Mouse (Mus musculus): ENCODE results near the gene Shisa9. TPM values are rescaled to one million over a fixed set of nuclear protein-coding genes. Genes with fewer than 3 reads are reported as not detected.

Gene Shisa9
- polyA plus RNA-seq, 1 experiment from 2014 or later: 0.59 TPM

DNA sequence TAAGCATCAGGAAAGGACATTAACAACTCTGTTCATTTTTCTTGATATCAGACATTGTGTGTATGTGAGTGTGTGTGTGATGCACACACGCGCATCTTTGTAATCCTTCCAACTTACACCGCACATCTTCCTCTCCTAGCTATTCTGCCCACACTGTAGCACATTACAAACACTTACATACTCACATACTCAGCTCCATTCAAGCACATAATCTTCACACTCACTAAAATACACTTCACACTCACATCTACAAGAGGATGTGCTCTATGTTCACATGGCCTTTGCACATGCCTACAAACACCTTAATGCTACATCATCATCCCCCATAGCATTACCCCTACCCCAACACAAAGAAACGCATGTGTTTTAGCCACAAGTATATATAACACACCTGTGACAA, 212.9 kb downstream of the Shisa9 start:
- H3K4me3 ChIP-seq: no peak overlapping the region
- WGBS: 84% methylated on average over 4 of the region's 4 CpGs
- H3K27ac ChIP-seq (ENCODE audit: poor library complexity, severe bottlenecking): no peak overlapping the region
- H3K36me3 ChIP-seq: no peaks in the 10 kb centered on the region
- H3K4me1 ChIP-seq (replicated peaks): no peaks in the 10 kb centered on the region
- H3K27me3 ChIP-seq (replicated peaks): 0 out of 2 replicates have a peak, but pooled peaks cover 3% of the 10 kb centered on the region
- ATAC-seq (ENCODE audit: insufficient number of reproducible peaks, low FRiP score): no peak
- H3K9me3 ChIP-seq (replicated peaks): no peaks in the 10 kb centered on the region
- no peak overlapping the region for H3K4me2 ChIP-seq
- H3K9ac ChIP-seq: no peak overlapping the region

DNA sequence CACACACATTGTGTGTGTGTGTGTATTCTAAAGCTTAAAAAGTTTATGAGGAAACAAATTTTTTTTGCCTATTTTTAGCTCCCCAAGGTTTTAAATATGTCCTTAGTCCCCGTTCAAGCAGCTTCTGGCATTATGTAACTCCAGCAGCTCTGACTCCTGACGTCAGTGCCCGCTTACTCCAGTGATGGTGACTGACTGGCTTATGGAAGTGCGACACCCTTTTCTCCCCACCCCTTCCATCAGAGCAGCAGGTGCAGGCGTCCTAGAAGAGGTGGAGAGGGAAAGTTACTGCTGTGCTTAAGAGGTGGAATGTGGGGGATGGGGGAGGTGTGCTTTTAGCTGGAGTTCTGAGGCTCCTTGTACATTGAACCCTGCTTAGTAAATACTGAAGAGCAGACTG, 213.7 kb downstream of the Shisa9 start:
- no peaks in the 10 kb centered on the region for H3K9me3 ChIP-seq (replicated peaks)
- H3K27me3 ChIP-seq (replicated peaks): 0 out of 2 replicates have a peak, but pooled peaks cover 3% of the 10 kb centered on the region
- H3K9ac ChIP-seq: no peak overlapping the region
- no peak for ATAC-seq (ENCODE audit: insufficient number of reproducible peaks, low FRiP score)
- H3K4me2 ChIP-seq: no peak overlapping the region
- no peaks in the 10 kb centered on the region for H3K4me1 ChIP-seq (replicated peaks)
- 45% methylated on average over 5 of the region's 5 CpGs for WGBS
- H3K27ac ChIP-seq (ENCODE audit: poor library complexity, severe bottlenecking): no peak overlapping the region
- no peaks in the 10 kb centered on the region for H3K36me3 ChIP-seq
- H3K4me3 ChIP-seq: no peak overlapping the region

DNA sequence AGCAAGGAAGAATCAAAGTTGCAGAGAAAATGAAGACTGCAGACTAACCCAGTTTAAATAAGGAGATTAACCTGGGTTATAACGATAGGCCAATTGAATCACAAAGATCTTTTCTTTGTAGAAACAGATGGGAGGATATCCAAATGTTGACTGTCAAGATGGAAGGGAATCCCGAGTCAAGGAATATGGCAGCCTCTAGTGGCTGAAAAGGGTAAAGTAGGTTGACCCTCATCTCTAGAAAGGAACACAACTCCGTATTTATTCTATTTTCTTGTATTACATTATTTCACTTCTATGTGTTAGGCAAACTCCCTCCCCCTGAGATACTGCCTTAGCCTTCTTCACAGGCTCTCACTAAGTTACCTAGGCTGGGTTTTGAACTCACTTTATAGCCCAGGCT, 217.3 kb downstream of the Shisa9 start:
- Histone ChIP-seq H3K27me3 (replicated peaks) (0 out of 2 replicates have a peak, but pooled peaks cover 3% of the 10 kb centered on the region), H3K36me3 (no peaks in the 10 kb centered on the region), H3K27ac (ENCODE audit: poor library complexity, severe bottlenecking) (no peak overlapping the region), H3K9ac (no peak overlapping the region), H3K9me3 (replicated peaks) (no peaks in the 10 kb centered on the region), H3K4me2 (no peak overlapping the region), H3K4me1 (replicated peaks) (no peaks in the 10 kb centered on the region), H3K4me3 (no peak overlapping the region)
- ATAC-seq (ENCODE audit: insufficient number of reproducible peaks, low FRiP score): no peak
- 23% methylated on average over 3 of the region's 3 CpGs for WGBS

- no peak overlapping the region for H3K4me3 ChIP-seq
- H3K27ac ChIP-seq (ENCODE audit: poor library complexity, severe bottlenecking): no peak overlapping the region
- H3K4me1 ChIP-seq (replicated peaks): no peaks in the 10 kb centered on the region
- no peak overlapping the region for H3K9ac ChIP-seq
- H3K36me3 ChIP-seq: no peaks in the 10 kb centered on the region
- no peak for ATAC-seq (ENCODE audit: insufficient number of reproducible peaks, low FRiP score)
- H3K27me3 ChIP-seq (replicated peaks): no peaks in the 10 kb centered on the region
- 65% methylated on average over 3 of the region's 3 CpGs for WGBS
- H3K4me2 ChIP-seq: no peak overlapping the region
- no peaks in the 10 kb centered on the region for H3K9me3 ChIP-seq (replicated peaks)
Observed at GRCm38 (mm10) chr16:12202151-12202550, 218.2 kb downstream of the Shisa9 start.

- no peaks in the 10 kb centered on the region for H3K36me3 ChIP-seq
- H3K27ac ChIP-seq (ENCODE audit: poor library complexity, severe bottlenecking): no peak overlapping the region
- H3K27me3 ChIP-seq (replicated peaks): no peaks in the 10 kb centered on the region
- H3K4me3 ChIP-seq: no peak overlapping the region
- WGBS: 69% methylated on average over 2 of the region's 2 CpGs
- ATAC-seq (ENCODE audit: insufficient number of reproducible peaks, low FRiP score): no peak
- H3K9ac ChIP-seq: no peak overlapping the region
- no peak overlapping the region for H3K4me2 ChIP-seq
- no peaks in the 10 kb centered on the region for H3K4me1 ChIP-seq (replicated peaks)
- no peaks in the 10 kb centered on the region for H3K9me3 ChIP-seq (replicated peaks)
Observed at GRCm38 (mm10) chr16:12203055-12203454, 219.1 kb downstream of the Shisa9 start.

- Histone ChIP-seq H3K4me1 (replicated peaks) (no peaks in the 10 kb centered on the region), H3K36me3 (no peaks in the 10 kb centered on the region), H3K27me3 (replicated peaks) (no peaks in the 10 kb centered on the region), H3K4me2 (no peak overlapping the region), H3K9me3 (replicated peaks) (no peaks in the 10 kb centered on the region), H3K4me3 (no peak overlapping the region), H3K9ac (no peak overlapping the region), H3K27ac (ENCODE audit: poor library complexity, severe bottlenecking) (no peak overlapping the region)
- ATAC-seq (ENCODE audit: insufficient number of reproducible peaks, low FRiP score): no peak
- 80% methylated on average over 2 of the region's 2 CpGs for WGBS
Observed at GRCm38 (mm10) chr16:12204423-12204822, 220.5 kb downstream of the Shisa9 start.

DNA sequence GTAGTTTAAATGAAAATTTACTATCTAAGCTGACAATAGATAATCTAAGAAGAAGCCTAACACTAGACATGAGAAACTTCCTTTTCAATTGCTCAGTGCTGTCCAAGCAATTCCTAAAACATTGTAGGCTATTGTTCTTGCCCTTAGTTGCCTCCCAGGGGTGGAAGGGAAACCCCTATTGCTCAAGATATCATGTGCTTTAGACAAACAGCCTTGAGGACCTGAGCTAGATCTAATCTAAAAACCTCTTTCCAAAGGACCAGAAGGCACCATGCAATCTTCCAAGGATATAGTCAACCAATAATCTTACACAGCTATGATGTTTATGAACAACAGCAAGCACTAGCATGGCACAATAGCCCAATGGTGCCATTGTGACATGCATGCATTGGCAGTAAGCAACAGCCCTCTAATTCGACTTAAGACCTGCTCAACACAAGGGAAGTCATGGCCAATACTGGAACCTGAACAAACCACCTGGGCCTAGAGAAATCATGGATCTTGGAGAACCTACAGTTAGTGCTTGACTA, 222.6 kb downstream of the Shisa9 start:
- no peak for ATAC-seq (ENCODE audit: insufficient number of reproducible peaks, low FRiP score)
- no peaks in the 10 kb centered on the region for H3K9me3 ChIP-seq (replicated peaks)
- 47% methylated on average over 1 of the region's 1 CpGs for WGBS
- no peak overlapping the region for H3K4me3 ChIP-seq
- no peak overlapping the region for H3K4me2 ChIP-seq
- no peaks in the 10 kb centered on the region for H3K27me3 ChIP-seq (replicated peaks)
- no peak overlapping the region for H3K9ac ChIP-seq
- no peaks in the 10 kb centered on the region for H3K36me3 ChIP-seq
- H3K27ac ChIP-seq (ENCODE audit: poor library complexity, severe bottlenecking): no peak overlapping the region
- no peaks in the 10 kb centered on the region for H3K4me1 ChIP-seq (replicated peaks)

DNA sequence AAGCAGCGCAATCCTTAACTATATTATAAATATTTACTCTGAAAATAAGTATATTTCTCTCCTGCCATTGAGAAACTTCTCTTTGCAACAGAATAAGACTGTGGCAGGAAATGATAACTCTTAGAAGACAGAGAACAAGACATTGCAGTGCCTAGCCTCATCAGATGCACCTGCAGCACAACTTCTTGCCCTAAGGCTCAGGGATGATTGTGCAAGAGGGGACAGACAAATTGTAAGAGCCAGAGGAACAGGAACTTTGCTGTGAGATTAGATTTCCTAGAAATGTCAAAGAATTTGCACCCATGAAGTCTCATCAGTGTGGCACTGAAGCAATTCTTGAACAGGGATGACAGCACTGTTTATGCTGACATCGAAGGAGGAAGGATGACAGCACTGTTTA, 223.0 kb downstream of the Shisa9 start:
- Histone ChIP-seq H3K4me3 (no peak overlapping the region), H3K27me3 (replicated peaks) (no peaks in the 10 kb centered on the region), H3K4me2 (no peak overlapping the region), H3K27ac (ENCODE audit: poor library complexity, severe bottlenecking) (no peak overlapping the region), H3K36me3 (no peaks in the 10 kb centered on the region), H3K9ac (no peak overlapping the region), H3K4me1 (replicated peaks) (no peaks in the 10 kb centered on the region), H3K9me3 (replicated peaks) (no peaks in the 10 kb centered on the region)
- no peak for ATAC-seq (ENCODE audit: insufficient number of reproducible peaks, low FRiP score)
- WGBS: 77% methylated on average over 2 of the region's 2 CpGs

- H3K4me1 ChIP-seq (replicated peaks): no peaks in the 10 kb centered on the region
- H3K27me3 ChIP-seq (replicated peaks): no peaks in the 10 kb centered on the region
- 86% methylated on average over 1 of the region's 1 CpGs for WGBS
- no peak overlapping the region for H3K27ac ChIP-seq (ENCODE audit: poor library complexity, severe bottlenecking)
- H3K9me3 ChIP-seq (replicated peaks): no peaks in the 10 kb centered on the region
- no peak for ATAC-seq (ENCODE audit: insufficient number of reproducible peaks, low FRiP score)
- no peak overlapping the region for H3K9ac ChIP-seq
- H3K4me3 ChIP-seq: no peak overlapping the region
- H3K36me3 ChIP-seq: no peaks in the 10 kb centered on the region
- no peak overlapping the region for H3K4me2 ChIP-seq
Observed at GRCm38 (mm10) chr16:12209355-12209754, 225.4 kb downstream of the Shisa9 start.

DNA sequence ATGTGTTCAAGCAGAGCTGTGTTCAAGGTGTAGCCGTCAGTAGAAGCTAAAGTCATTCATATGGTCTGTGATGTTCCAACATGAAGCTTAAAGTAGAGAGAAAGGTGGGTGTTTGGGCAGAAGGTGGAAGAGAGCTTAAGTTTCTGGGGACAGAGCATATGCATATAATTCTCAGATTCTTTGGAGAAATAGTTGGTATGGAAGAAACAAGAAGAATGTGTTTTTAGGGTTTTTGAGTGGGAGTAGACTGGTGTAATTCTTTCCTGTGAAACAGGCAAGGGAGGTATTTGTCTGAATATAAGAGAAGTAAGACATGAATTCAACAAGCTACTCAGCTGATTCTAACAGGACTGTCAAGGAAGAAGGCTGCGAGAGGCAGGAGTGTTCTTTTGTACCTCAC, 225.9 kb downstream of the Shisa9 start:
- WGBS: 83% methylated on average over 2 of the region's 2 CpGs
- H3K27me3 ChIP-seq (replicated peaks): no peaks in the 10 kb centered on the region
- H3K36me3 ChIP-seq: no peaks in the 10 kb centered on the region
- no peak overlapping the region for H3K9ac ChIP-seq
- no peak overlapping the region for H3K4me2 ChIP-seq
- ATAC-seq (ENCODE audit: insufficient number of reproducible peaks, low FRiP score): no peak
- no peaks in the 10 kb centered on the region for H3K9me3 ChIP-seq (replicated peaks)
- H3K27ac ChIP-seq (ENCODE audit: poor library complexity, severe bottlenecking): no peak overlapping the region
- H3K4me1 ChIP-seq (replicated peaks): no peaks in the 10 kb centered on the region
- H3K4me3 ChIP-seq: no peak overlapping the region

- ATAC-seq (ENCODE audit: insufficient number of reproducible peaks, low FRiP score): no peak
- 80% methylated on average over 2 of the region's 2 CpGs for WGBS
- Histone ChIP-seq H3K9ac (no peak overlapping the region), H3K4me2 (no peak overlapping the region), H3K27me3 (replicated peaks) (no peaks in the 10 kb centered on the region), H3K9me3 (replicated peaks) (no peaks in the 10 kb centered on the region), H3K4me3 (no peak overlapping the region), H3K4me1 (replicated peaks) (no peaks in the 10 kb centered on the region), H3K36me3 (no peaks in the 10 kb centered on the region), H3K27ac (ENCODE audit: poor library complexity, severe bottlenecking) (no peak overlapping the region)
Observed at GRCm38 (mm10) chr16:12214018-12214417, 230.1 kb downstream of the Shisa9 start.
